Mouse (Mus musculus): ENCODE measurements around the gene Zan.

GRCm38 (mm10) chr5:137347856-137348255 is 129.0 kb downstream of the Zan start:
- TF ChIP-seq CTCF (IDR thresholded peaks at IDR 0.05; ENCODE audit: control insufficient read depth, insufficient read depth, insufficient read length) (no peak), MAX (IDR thresholded peaks at IDR 0.05) (no peak), MYOD1 (IDR thresholded peaks at IDR 0.05; ENCODE audit: control insufficient read depth, insufficient read length, low read depth) (no peak), MYOG (IDR thresholded peaks at IDR 0.05; ENCODE audit: control insufficient read depth, extremely low read depth, insufficient read length) (no peak), FOSL1 (IDR thresholded peaks at IDR 0.05; ENCODE audit: insufficient read depth, low read length, poor library complexity, severe bottlenecking) (no peak), USF1 (IDR thresholded peaks at IDR 0.05; ENCODE audit: low read depth) (no peak), CEBPB (IDR thresholded peaks at IDR 0.05; ENCODE audit: low read depth) (no peak)
